ENCODE assay signal across 15 mouse cellular contexts in the genomic region with DNA sequence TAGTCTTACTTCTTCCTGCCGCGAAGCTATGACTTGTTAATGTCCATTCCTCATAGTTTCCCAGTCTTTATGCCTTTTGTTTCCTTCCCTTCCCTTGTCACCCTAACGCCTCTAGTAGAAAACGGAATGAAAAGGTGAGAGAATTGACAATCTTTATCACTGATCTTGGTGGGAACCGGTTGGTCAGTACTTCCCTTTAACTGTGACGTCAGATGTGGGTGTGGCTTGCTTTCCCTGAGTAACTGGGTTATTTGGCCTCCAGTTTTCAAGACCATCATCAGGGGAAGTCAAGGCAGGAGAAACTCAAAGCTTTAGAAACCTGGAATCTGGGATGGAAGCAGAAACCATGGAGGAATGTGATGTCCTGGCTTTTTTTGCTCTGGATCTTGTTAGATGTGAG.
DNase-seq lines count a peak whose midpoint lies in the region.
"Had no signal": no experiment of that assay in that cellular context is flagged by ENCODE, and none has a peak within 500 bp of the region (broad histone marks: within the 10 kb centered on the region; RNA-seq: fewer than 3 reads in every experiment).

No protein-coding gene starts in this region.

- peak; percentile 15 for DNase-seq in embryo, embryonic 10.5 days (ENCODE audit: low spot score)
- no peak for DNase-seq in embryo, embryonic 9.5 days (ENCODE audit: extremely low spot score)
- peak; percentile 52 for DNase-seq in lung, postnatal 36 days
- DNase-seq in lung, postnatal 14 days = no peak
- peak; percentile 6 for DNase-seq in NIH3T3 (ENCODE audit: low read depth)
- DNase-seq in induced T-regulatory cell, adult 2 months (ENCODE audit: low read depth) = peak; percentile 41
- DNase-seq in frontal cortex, postnatal 14 days (ENCODE audit: low spot score in 2 of 2) = no peak
- no peak for DNase-seq in neural tube, embryonic 10.5 days (ENCODE audit: extremely low spot score, low spot score)
- DNase-seq: adrenal gland, postnatal 14 days; cerebellum, adult 18-20 months; cerebellum, adult 9-11 months; cerebellum, postnatal 36 days; gastrocnemius, postnatal 36 days; heart, adult 18-20 months; heart, postnatal 14 days had no signal

Comparison
In these comparisons a context has a peak if more than half of its experiments do, and no peak if none do; other contexts are left out.
1. DNase-seq: peak in embryo, embryonic 10.5 days (single experiment), lung, postnatal 36 days (single experiment), NIH3T3 (single experiment) and induced T-regulatory cell, adult 2 months (single experiment); none in embryo, embryonic 9.5 days (single experiment), lung, postnatal 14 days (single experiment), frontal cortex, postnatal 14 days (0 of 2) and neural tube, embryonic 10.5 days (single experiment).